Mouse (Mus musculus): Measurements from ENCODE around the gene Mettl7a2.

Mettl7a2 gene

DNA sequence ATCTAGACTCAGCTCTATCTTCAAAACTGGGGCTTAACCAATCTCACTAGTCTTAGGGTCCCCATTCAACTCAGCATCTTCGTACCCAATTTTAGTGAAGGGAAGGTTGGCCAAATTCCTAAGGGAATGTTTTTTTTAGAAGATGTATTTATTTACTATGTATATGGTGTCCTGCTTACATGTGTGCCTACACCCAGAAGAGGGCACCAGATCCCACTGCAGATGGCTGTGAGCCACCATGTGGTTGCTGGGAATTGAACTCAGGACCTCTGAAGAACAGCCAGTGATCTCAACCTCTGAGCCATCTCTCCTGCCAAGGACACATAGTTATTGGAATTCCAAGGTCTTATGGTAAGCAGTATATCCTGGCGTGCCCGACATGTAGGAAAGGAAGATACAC, 42.6 kb downstream of the Mettl7a2 start:
- no peak for DNase-seq (ENCODE audit: low read depth, low spot score)

DNA sequence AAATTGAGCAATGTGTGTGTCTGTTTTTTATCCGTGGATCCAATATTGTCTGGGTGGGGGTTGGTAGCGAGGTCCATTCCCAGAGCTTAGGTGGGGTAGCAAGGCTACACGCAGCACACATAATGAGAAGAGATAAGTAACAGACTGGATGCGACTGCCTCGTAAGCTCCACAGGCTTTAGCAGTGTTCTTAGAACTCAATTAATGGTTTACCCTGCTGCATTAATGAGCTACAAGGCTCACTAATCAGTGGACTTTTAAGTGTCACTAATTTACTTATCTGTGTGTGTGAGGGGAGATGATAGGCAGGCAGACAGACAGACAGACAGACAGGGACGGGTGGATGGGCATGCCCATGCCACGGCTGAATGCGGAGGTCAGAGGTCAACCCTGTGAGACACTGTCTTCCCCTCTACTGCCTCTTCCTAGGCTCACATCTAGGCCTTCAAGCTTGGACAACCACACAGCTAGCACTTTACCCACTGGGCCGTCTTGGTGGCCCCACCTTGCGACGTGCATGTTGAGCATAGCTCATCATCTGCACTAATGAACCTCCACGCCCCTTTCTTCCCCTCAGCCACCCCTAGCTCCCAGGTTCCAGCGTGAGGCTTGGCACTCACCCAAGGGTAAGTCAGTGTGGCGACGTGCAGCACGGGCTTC, 47.7 kb downstream of the Mettl7a2 start:
- DNase-seq (ENCODE audit: low read depth, low spot score), result no peak

DNA sequence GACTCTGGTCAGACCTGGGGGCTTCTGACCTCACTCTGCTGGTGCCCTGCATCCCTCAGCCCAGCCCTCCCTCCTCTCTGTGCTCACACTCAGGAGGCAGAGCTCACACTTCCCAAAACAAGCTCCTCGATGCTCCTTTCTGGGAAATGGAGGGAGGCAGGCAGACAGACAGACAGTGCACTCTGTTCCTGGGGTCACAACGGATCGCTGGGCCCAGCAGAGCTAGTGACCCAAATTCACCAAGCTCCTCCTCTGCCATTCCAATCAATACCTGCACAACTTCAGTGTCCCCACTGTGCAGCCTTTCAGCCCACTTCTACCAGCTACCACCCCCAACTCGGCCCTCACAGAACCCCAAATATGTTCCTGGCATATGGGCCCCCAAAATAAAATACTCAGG, 48.8 kb downstream of the Mettl7a2 start:
- DNase-seq (ENCODE audit: low read depth, low spot score), result no peak

DNA sequence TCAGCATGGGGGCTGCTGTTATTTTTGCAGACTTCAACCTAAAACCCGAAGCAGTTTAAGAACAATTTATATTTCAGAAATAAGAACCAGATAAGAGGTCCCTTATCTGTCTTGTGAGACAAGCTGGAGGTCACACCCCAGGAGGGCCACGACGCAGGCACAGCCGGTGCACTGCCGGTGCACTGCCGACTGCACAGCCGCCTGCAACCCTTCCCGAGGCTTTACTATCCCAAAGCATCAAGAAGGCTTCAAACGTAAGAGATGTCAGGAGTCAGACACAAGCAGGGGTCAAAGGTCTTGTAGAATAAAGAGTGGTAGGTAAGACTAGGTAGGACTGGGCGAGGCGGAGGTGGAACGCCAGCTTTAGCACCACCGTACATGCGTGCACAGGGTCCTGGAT, 49.3 kb downstream of the Mettl7a2 start:
- DNase-seq (ENCODE audit: low read depth, low spot score), result no peak

DNA sequence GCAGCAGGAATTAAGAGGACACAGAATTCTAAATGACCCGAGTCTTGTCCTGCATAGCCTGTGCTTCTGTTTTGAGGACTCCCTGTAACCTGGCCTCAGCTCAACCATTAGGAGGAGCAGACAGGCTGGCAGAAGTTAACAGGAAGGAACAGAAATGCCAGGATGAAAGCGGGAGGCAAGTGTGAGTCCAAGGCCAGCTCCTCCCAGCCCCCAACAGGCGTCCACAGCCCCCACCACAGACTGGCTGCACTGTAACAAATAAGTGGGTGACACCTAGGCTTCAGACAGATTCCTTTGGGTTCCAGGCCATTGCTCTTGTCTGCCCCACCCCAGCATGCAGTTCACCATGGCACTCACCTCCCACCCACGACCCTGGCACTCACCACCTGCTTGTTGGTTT, 49.8 kb downstream of the Mettl7a2 start:
- no peak for DNase-seq (ENCODE audit: low read depth, low spot score)

DNA sequence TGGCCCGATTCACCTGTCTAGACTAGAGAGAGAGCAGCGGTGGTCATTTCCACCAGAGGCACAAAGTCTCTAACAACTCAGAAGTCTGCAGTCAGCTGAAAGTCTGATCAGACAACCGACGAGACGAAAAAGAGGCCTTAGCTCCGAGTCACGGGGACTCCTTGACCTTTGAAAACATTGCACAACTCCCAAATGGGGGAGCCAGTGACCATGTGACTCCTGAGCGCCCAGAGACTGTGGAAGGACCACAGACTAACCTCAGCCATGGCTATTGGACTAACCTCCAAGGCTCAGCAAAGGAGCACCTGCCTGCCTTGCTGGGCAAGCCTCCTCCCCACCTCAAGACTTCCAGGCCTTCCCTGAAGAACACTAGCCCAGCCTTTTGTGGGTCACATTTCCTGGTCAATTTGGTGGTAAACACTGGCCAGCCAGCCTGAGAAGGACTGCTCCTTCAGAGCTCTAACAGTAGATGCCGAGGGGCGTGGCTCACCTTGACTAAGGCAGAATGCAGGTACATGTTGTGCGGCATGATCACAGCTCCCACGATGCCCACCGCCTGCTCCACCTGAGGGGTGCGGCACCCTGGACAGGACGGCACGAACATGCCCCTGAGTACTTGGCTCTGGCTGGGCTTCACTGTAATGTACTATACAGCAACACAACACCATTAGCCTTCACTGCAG, 50.5 kb downstream of the Mettl7a2 start:
- DNase-seq (ENCODE audit: low read depth, low spot score), result no peak

DNA sequence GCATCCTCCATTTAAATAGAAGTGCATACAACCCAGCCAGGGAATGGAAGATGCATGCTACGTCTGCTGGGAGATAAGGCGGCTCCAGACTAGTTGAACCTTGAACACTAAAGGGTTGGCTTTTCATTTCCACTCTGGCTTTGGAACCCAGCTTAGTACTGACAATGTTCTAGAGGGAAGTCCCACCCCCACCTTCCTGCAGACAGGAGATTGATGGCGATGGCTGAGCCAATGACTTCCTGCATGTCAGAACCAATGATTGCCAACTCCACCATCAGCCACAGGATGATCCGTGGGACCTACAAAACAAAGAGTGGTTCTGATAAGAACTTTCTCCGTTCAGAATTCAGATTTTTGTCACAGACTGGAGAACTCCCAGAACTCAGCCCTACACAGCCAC, 53.1 kb downstream of the Mettl7a2 start:
- DNase-seq (ENCODE audit: low read depth, low spot score), result no peak

DNA sequence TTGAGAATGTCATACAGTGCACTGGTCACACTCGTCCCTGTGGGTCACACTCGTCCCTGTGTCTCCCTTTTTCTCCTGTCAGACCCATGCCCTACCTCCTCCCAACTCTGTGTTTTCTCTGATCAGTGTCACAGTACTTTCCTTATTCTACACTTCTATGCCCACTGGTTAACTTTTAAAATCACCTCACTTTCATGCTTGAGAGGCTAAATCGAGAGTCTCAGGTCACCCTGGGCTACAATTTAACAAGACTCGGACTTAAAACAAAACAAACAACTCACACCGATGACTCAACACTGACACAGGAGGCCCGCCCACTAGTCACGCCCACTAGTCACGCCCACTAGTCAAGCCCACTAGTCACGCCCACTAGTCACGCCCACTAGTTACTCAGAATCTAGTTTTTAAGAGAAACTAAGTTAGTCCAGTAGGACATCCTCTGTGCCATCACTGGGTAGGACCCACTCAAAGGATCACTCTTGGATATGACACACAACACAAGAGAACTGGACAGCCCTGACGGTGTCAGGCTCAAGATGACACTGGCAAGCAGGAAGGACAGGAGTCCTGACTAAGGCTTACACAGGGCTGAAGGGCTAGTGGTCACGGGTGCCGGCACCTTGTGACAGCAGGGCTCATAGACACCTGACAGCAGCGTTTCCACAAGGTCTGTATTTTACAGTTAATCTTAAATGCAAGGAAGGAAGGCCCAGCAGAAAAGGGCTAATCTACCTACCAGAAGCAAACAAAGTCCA, 58.1 kb downstream of the Mettl7a2 start:
- DNase-seq (ENCODE audit: low read depth, low spot score), result no peak

Measured in telencephalon, adult 2 months (tissue).